Mouse (Mus musculus) T-helper 2 cell (primary cell): ENCODE results near the gene Zfp526.

Experiments used
- in situ Hi-C: fragments of 300-600 bp; cut with MboI, MseI; formaldehyde crosslinking; loops from one replicate; pipeline ENCODE4 v1.15.1; 2025; ENCODE audit warnings: high pct_unique_total_duplicates

The Zfp526 gene

DNA sequence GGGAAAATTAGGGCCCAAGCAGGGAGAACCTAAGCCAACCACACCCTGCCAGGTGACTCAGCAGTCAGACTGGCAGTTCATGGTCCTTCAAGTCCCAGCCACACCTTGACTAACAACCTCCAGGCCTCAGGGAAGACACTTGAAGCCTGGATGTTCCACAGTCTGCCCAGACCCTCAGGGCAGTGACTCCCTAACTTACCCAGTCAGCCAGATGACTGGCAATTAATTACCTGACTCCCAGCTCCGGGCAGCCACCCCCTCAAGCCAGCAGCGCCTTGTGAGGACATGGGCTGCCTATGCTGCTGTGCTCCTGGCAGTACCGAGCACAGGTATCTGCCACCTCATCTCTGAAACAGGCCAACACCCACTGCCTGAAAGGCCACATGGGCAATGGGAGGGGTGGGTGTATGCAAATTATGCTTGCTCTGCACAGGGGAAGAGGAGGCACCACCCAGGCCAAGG is 12.0 kb upstream of the Zfp526 start:
- in situ Hi-C loops: no loop called here

- in situ Hi-C loops: no loop called here
Observed at GRCm38 (mm10) chr7:25210482-25210881, 10.7 kb upstream of the Zfp526 start.

DNA sequence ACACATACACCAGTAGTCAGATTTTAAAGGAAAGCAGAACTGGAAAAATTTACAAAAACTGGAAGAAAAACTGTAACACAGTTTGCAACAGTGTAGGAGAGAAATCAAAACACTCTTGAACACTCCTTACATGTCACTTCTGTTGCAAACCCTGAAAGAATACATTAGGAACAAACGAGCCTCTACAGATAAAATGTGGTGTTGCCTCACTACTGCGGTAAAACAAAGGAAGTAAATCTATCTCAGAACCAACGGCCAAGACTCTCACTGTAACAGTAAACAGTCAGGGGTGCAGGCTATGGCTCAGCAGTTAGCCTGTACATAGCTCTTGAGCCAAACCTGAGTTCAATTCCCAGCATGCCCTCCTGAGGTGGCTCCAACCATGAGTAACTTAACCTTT is 8.1 kb upstream of the Zfp526 start:
- in situ Hi-C loops: no loop called here

DNA sequence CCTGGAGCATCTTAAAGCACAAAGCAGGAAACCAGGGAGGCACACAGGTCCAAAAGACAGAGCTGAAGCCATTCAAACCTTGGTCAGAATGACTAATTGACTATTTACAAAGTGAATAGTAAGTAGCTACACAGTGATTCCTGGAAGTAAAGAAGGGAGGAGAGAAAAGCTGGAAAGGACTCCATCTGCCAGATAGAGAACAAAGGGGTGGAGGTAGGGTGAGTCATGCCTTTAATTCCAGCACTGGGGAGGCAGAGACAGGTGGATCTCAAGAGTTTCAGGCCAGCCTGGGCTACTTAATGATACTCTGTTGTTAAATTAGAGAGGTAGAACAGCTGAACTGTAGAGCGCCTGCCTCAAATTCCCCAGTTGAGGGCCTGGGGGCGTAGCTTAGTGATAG is 7.1 kb upstream of the Zfp526 start:
- in situ Hi-C loops: no loop called here

DNA sequence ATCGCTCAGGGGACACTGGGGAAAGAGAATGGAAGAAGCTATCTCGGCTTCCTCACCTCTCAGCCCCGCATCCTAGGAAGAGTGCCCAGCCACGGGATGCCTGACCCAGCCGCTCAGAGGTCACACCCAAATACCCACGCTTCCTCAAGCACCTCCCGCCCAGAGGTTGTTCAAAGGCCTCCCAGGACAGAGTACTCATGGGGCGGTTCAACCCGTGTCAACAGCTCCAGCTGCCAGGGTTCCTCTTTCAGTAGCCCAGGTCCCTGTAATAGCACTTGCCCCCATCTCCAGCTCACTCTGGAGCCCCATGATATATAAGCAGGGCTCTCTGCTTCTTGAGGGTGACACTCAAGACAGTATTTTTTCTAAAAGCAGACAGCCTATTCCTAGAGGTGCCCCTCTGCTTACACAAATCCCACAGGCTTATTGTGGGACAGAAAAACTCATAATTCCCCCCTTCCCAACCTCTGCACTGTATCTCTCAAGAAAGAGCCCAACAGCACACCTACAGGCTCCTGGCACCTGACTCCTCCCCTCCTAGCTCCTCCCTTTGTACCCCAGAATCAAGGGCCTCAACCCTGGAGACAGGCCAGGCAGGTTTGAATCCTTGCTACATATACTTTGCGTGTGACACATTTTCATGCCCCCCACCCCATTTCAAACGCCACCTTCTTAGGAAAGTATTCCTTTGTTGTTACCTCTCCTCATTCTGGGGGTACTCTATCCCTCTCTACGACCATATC is 3.4 kb upstream of the Zfp526 start:
- in situ Hi-C loops: no loop called here

DNA sequence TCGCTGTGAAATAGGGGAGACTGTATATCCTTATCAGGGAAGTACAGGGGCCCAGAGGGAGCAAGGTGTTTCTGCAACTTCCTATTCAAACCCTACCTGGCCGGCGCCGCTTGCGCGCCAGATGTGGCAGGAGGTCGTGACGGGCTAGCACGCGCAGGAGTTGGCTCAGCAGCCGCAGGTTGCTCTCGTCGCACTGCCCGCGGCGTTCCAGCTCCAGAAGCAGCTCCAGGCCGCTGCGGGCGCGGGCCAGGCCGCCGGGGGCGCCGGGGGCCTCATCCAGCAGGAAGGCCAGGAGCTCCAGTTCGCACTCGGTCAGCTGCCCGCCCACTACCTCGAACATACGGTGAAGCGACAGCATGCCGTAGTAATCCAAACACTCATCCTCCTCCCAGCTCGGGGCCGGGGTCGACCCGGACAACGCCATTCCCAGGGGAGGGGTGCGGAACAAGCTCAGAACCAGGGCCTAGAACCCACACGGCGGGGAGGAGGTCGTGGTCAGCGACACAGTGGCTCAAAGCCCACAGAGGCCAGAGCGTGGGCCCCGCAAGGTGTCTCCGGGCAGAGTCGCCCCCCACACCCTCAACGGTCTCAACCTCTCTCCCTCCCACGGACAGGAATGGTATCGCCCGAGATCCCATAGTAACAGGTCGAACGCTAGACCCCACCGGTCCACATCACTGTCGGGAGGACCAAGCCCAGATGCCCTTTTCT is 2.4 kb upstream of the Zfp526 start:
- in situ Hi-C loops: no loop called here

GRCm38 (mm10) chr7:25219416-25219750 is 1.8 kb upstream of the Zfp526 start:
- in situ Hi-C loops: no loop called here

DNA sequence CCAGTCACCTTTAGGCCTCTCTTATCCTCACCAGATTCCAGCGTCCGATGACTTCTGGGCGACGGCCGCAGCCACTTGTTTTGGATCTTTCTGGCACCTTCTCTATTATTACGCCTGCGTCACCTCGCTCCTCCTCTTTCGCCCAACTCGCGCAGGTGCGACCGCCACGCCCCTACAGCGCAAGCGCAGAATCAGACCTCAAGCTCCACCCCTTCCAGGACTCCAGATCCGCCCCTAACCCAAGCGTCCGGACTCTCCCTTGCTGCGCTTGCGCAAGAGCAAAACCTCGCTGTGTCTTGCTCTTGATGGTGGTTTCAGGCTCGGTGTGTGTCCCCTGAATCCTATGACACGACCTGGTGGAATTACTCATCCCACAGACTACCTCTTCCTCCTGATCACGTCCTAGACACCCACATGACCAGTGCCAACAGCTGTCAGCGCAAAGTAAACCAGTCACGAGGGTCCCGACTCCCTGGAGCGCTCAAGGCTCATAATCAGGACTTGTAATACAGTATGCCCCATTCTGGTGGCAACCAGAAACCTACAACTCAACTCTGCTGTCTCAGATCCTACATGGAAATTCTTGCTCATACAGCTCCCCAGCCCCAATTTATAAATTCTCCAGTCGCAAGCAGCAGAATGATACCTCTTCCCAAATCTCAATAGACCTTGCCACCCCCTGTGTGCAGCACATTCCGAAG is 1.3 kb upstream of the Zfp526 start:
- in situ Hi-C loops: loop anchor here (5.0 kb wide), 1 partner anchor 47 kb away; the partner anchor contains the start of gene Cic

GRCm38 (mm10) chr7:25220457-25221101 is 646 bp upstream of the Zfp526 start, which contains the start of gene Dedd2:
Dedd2 (minus strand) TSS chr7:25220615.
- in situ Hi-C loops: loop anchor here (5.0 kb wide), 1 partner anchor 47 kb away; the partner anchor contains the start of gene Cic

DNA sequence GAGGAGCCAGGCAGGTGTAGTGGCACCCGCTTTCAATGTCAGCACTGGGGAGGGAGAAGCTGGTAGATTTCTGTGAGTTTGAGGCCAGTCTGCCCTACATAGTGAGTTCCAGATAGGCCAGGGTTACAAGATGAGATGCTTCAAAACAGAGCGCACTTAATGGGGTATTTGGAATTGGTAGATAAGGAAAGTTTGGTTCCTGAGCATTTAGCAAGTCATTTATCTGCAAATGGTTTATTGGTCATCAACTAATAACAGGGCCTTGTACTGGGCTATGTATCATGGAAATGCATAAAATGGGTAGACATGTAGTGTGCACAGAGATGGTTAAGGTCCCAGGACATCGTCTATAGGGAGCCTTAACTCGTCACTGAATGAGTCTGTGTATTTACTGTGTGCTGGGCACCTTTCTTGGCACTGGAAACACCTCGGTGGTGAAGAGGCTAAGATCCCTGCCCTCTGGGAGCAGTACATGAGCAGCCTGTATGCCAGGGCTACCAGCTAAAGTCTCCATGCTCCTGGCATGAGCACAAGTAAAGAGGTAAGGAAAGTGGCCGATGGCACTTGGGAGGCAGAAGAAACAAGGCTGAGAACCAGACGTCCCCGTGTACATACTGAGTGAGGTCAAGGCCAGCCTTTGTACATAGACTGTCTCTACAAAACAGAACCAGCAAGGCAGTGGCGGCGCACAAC is 1.2 kb downstream of the Zfp526 start:
- in situ Hi-C loops: loop anchor here (5.0 kb wide), 1 partner anchor 45 kb away; the partner anchor contains the start of gene Cic

- in situ Hi-C loops: no loop called here
Observed at GRCm38 (mm10) chr7:25227523-25228300, 6.5 kb downstream of the Zfp526 start.

- in situ Hi-C loops: no loop called here
Observed at GRCm38 (mm10) chr7:25230690-25231285, 9.6 kb downstream of the Zfp526 start.

GRCm38 (mm10) chr7:25232101-25232648 is 10.9 kb downstream of the Zfp526 start:
- in situ Hi-C loops: no loop called here

DNA sequence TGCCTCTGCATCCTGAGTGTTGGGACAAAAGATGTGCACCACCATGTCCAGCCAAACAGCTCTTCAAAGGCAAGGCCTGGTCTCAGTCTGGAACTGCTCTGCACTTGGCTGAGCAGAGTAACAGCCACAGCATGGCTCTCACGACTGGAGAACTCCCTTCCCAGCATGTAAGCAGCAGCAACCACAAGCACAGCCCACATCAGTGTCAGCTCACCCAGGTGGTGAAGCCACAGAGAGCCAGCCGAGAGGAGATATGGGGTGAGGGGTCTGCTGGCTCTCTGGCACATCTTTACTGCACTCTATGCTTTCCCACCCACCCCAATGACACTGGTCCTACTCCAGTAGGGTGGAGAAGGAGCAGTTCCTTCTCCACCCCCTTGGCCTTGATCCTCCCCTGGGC is 11.8 kb downstream of the Zfp526 start:
- in situ Hi-C loops: no loop called here

GRCm38 (mm10) chr7:25235526-25235925 is 14.3 kb downstream of the Zfp526 start:
- in situ Hi-C loops: no loop called here

- in situ Hi-C loops: no loop called here
Observed at GRCm38 (mm10) chr7:25237249-25238014, 16.2 kb downstream of the Zfp526 start, which contains the start of gene Gsk3a. Gsk3a (minus strand) TSS chr7:25237851.

DNA sequence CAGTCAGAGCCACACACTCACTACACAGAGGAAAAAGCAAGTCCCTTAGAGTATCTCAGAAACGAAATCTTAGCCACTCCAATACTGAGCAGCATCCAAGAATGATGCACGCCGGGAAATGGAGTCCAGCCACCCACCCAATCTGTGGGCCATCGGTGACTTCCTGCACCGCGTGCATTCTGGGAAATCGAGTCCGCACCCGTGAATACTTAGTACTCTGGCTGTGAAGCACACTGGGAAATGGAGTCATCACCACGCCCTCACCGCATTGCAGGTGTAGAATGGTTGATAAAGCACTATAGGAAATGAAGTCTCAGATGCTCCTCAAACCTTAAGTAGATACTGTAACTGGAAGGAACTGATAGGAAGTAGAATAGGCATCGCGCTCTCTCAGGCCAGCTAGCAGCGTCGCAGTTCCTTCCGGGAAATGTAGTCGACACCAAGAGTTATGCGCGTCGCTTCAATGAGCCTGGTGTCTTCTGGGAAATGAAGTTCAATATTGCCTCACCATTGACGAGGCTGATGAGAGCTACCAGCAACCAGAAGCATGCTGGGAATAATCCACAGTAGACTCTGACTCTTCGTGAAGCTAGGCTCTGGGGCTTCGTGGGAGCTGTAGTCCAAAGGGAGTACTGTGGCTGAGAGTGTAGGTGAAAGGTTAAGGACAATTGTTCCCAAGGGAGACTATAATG is 16.9 kb downstream of the Zfp526 start:
- in situ Hi-C loops: no loop called here
